Mouse (Mus musculus) C2C12 (cell line): ENCODE measurements around the gene Ttc29. TPM values are rescaled to one million over a fixed set of nuclear protein-coding genes. Genes with fewer than 3 reads are reported as not detected.

Source experiments
- H3K27me3 ChIP-seq: one replicate; pipeline ENCODE4 v1.6.1; 2011; ENCODE audit not compliant: control insufficient read depth, insufficient read depth, insufficient read length
- H3K36me3 ChIP-seq: one replicate; pipeline ENCODE4 v1.6.1; 2011; ENCODE audit not compliant: control insufficient read depth, insufficient read depth
- H3K4me3 ChIP-seq: one replicate; pipeline ENCODE4 v1.5.1; 2011; ENCODE audit warnings: mild to moderate bottlenecking, control low read depth; ENCODE audit not compliant: poor library complexity, insufficient read depth, severe bottlenecking
- H3K79me2 ChIP-seq: one replicate; pipeline ENCODE4 v1.6.1; 2011; ENCODE audit not compliant: control insufficient read depth, insufficient read depth
- H3K79me3 ChIP-seq: one replicate; pipeline ENCODE4 v1.6.1; 2011; ENCODE audit warnings: low read depth, control low read depth
- H3ac ChIP-seq: one replicate; pipeline ENCODE3; 2011; ENCODE audit warnings: low read depth; ENCODE audit not compliant: control insufficient read depth, insufficient read length
- CEBPB ChIP-seq: IDR thresholded peaks from one replicate; pipeline ENCODE4 v1.6.1; 2011; ENCODE audit warnings: low read depth, mild to moderate bottlenecking, control low read depth, moderate library complexity
- CTCF ChIP-seq: IDR thresholded peaks from one replicate; pipeline ENCODE4 v1.5.1; 2011; ENCODE audit not compliant: control insufficient read depth, insufficient read depth, insufficient read length
- FOSL1 ChIP-seq: IDR thresholded peaks from one replicate; pipeline ENCODE4 v1.8.0; 2011; ENCODE audit warnings: mild to moderate bottlenecking, low read length; ENCODE audit not compliant: poor library complexity, insufficient read depth, severe bottlenecking
- MAX ChIP-seq: IDR thresholded peaks from one replicate; pipeline ENCODE4 v1.6.1; 2011; ENCODE audit warnings: mild to moderate bottlenecking, control low read depth
- MYOD1 ChIP-seq: IDR thresholded peaks from one replicate; pipeline ENCODE4 v1.6.1; 2011; ENCODE audit warnings: low read depth; ENCODE audit not compliant: control insufficient read depth, insufficient read length
- MYOG ChIP-seq: IDR thresholded peaks from one replicate; pipeline ENCODE4 v1.6.1; 2011; ENCODE audit not compliant: control insufficient read depth, insufficient read length; ENCODE audit errors: extremely low read depth
- USF1 ChIP-seq: IDR thresholded peaks from one replicate; pipeline ENCODE4 v1.6.1; 2011; ENCODE audit warnings: low read depth, mild to moderate bottlenecking, control low read depth, moderate library complexity
- polyA plus RNA-seq: library from polyadenylated mRNA; unstranded; fragments of >200 nt; fragmentation: generic; extraction: Trizol; gene quantifications from one replicate; pipeline ENCODE4 v1.2.1, GENCODE M21; 2012; ENCODE audit warnings: missing spikeins

Ttc29 gene
- polyA plus RNA-seq, 1 experiment = not detected

GRCm38 (mm10) chr8:78438121-78438520 is 225.0 kb downstream of the Ttc29 start:
- Histone ChIP-seq H3K27me3 (peaks cover 43% of the 10 kb centered on the region), H3K4me3 (no peak overlapping the region), H3K79me3 (no peaks in the 10 kb centered on the region), H3ac (no peak overlapping the region), H3K36me3 (no peaks in the 10 kb centered on the region), H3K79me2 (no peaks in the 10 kb centered on the region)
- TF ChIP-seq CTCF (no peak), FOSL1 (no peak), MYOG (no peak), MYOD1 (no peak), USF1 (no peak), MAX (no peak), CEBPB (no peak)

GRCm38 (mm10) chr8:78442781-78443180 is 229.7 kb downstream of the Ttc29 start:
- H3K79me2 ChIP-seq = no peaks in the 10 kb centered on the region
- no peak for TF ChIP-seq USF1
- TF ChIP-seq MAX = no peak
- TF ChIP-seq CTCF = no peak
- no peak for TF ChIP-seq MYOD1
- TF ChIP-seq CEBPB = no peak
- no peak for TF ChIP-seq FOSL1
- no peak for TF ChIP-seq MYOG
- no peak overlapping the region for H3K4me3 ChIP-seq
- no peaks in the 10 kb centered on the region for H3K36me3 ChIP-seq
- H3K79me3 ChIP-seq = no peaks in the 10 kb centered on the region
- peaks cover 3% of the 10 kb centered on the region for H3K27me3 ChIP-seq
- no peak overlapping the region for H3ac ChIP-seq

Other genes starting within 250 kb of the Ttc29 start
- not detected for gene Pou4f2, start 223.3 kb downstream of the Ttc29 start, polyA plus RNA-seq